Mouse (Mus musculus): ENCODE measurements around the gene Msn.
"Not testable (repeated sequence)": the region's sequence is repeated elsewhere in the genome, so short reads cannot be mapped to it uniquely, and the experiment has no call there.

Gene Msn

DNA sequence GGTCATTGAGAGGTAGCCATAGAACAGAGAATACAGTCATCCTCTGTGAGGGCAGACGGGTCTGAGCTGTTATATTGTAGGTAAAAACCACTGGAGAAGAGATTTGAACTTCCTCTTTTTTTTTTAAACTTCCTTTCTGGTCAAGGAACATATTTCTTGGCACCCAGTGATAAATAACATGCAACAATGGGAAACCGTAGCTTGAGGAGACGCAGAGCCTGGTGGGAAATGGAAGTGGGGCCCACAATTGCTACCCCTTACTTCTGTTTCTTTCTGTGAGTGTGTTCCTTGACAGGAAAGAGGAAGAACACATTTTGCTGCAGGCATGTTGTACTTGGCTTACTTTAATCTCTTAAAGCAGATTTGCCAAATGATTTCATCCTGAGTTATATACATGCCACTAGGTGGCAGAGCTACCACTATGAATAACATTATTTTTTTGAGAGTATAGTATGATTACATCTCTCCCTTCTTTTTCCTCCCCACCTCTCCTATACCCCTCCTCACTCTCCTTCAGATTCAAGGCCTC, 49.2 kb downstream of the Msn start:
- DNase-seq (ENCODE audit: low spot score in 2 of 2): no peak

- DNase-seq (ENCODE audit: low spot score in 2 of 2): no peak
Observed at GRCm38 (mm10) chrX:96148217-96148616, 52.4 kb downstream of the Msn start.

DNA sequence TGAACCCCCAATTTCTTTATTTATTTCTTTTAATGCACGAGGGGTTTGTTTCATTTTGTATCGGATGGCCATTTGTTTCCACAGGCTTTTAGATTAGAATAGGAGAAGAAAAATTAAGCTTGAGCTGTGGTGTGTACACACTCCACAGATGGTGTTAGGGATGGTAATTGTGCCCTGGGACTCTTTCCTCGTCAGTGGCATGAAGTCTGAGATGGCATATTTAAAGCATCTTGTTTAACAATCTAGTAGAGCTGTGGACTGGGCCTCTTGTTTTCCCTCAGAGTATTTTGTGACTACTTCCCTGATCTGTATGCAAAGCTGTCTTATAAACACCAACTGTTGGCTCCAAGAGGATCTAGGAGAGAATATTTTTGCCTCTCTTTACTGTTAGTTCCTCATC, 57.5 kb downstream of the Msn start:
- no peak for DNase-seq (ENCODE audit: low spot score in 2 of 2)

DNA sequence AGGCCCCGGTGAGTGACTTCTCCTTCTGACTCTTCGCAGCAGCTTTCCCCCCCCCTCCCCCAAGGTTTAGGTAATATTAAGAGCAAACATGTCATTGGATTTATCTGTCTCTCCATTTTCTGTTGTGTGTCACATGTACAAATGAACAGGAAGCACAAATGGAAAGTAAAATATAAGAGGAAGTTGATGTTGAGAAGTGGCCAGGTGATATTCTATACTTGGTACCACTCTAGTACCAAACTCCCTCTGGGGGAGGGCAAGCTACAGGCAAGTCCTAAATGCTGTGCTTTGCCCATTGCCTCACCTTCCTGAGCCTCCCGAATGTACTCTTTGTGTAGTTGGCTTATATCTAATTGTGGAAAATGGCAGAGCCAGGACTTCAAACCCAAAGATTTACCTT, 62.1 kb downstream of the Msn start:
- no peak for DNase-seq (ENCODE audit: low spot score in 2 of 2)

DNA sequence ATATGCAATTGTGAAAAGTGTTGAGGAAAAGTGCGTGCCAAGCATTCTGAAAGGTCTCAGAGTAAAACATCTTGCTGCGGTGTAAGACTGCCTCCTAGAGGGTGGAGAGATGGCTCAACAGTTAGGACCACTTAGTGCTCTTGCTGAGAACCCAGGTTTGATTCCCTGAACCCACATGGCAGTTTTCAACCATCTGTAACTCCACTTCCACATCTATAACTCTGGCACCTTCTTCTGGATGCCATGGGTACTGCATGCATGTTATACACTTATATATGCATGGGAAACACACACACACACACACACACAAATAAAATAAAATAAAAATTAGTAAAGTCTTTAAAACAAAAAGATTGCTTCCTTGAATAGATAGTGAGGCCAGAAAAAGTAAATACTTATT, 66.7 kb downstream of the Msn start:
- DNase-seq (ENCODE audit: low spot score in 2 of 2): no peak

GRCm38 (mm10) chrX:96171645-96172388, 76.0 kb downstream of the Msn start:
- no peak for DNase-seq (ENCODE audit: low spot score in 2 of 2)

GRCm38 (mm10) chrX:96178437-96178836, 82.6 kb downstream of the Msn start:
- DNase-seq (ENCODE audit: low spot score in 2 of 2): peak; percentile 14 to 40

DNA sequence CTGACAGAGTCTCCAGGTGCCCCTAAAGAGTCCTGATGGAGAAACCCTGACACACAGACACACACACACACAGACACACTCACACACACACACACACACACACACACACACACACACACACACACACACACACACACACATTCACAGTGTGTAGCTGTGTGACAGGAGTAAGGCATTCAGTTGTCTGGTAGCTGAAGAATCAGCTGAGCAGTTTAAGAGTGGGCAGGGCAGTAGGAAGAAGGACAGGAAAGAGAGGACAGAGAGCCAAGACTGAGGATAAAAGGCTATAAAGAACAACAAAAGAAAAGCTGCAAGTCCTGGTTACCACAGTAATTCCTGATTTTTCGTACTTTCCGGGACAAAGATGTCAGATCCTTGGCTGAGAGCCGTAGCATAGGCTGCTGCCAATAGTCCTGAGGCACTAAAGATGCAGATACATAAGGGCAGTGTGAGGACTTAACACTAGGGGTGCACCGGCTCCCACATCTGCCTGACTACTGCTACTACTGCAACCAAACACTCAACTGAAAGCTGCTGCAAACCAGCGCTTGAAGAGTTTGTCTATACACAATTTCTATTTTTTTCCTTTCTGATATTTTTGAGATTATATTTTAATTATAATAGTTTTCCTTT, 88.4 kb downstream of the Msn start:
- DNase-seq (ENCODE audit: low spot score in 2 of 2): no peak

- DNase-seq (ENCODE audit: low spot score in 2 of 2): not testable (repeated sequence)
Observed at GRCm38 (mm10) chrX:96205143-96205542, 109.3 kb downstream of the Msn start.

GRCm38 (mm10) chrX:96206872-96207271, 111.0 kb downstream of the Msn start:
- DNase-seq (ENCODE audit: low spot score in 2 of 2): no peak

GRCm38 (mm10) chrX:96218088-96218487, 122.2 kb downstream of the Msn start:
- no peak for DNase-seq (ENCODE audit: low spot score in 2 of 2)
